Mouse (Mus musculus) hindbrain, embryonic 11.5 days (tissue): ENCODE results near the gene Tmem117. TPM values are rescaled to one million over a fixed set of nuclear protein-coding genes. Genes with fewer than 3 reads are reported as not detected.

ENCODE experiments used
- ATAC-seq: fragments of 200-750 bp; cut with Nextera tagmentation; 2 replicates; pipeline ENCODE4 v1.8.0; 2017; ENCODE audit warnings: mild to moderate bottlenecking, moderate TSS enrichment, moderate library complexity; ENCODE audit not compliant: low FRiP score
- DNase-seq: peaks from one replicate; pipeline ENCODE4 v3.0.0-alpha.2; 2015; ENCODE audit warnings: low spot score
- H3K27ac ChIP-seq: fragments of 300-500 bp; sonication (generic); 2 replicates; pipeline ENCODE4 v1.5.1; 2014; ENCODE audit warnings: mild to moderate bottlenecking, low read depth, low read length
- H3K27me3 ChIP-seq: fragments of 300-500 bp; sonication (generic); 2 replicates; pipeline ENCODE4 v1.6.1; 2014; ENCODE audit warnings: mild to moderate bottlenecking, low read length, moderate library complexity, mixed read lengths; ENCODE audit not compliant: control insufficient read depth, insufficient read depth
- H3K36me3 ChIP-seq: fragments of 300-500 bp; sonication (generic); 2 replicates; pipeline ENCODE4 v1.6.1; 2014; ENCODE audit warnings: mild to moderate bottlenecking, low read length, moderate library complexity, mixed read lengths; ENCODE audit not compliant: control insufficient read depth, insufficient read depth
- H3K4me1 ChIP-seq: fragments of 300-500 bp; sonication (generic); replicated peaks from 2 replicates; pipeline ENCODE4 v1.6.1; 2014; ENCODE audit warnings: low read length, mixed read lengths; ENCODE audit not compliant: control insufficient read depth, insufficient read depth
- H3K4me2 ChIP-seq: fragments of 300-500 bp; sonication (generic); replicated peaks from 2 replicates; pipeline ENCODE4 v1.6.1; 2014; ENCODE audit warnings: mild to moderate bottlenecking, low read depth, low read length
- H3K4me3 ChIP-seq: fragments of 300-500 bp; sonication (generic); 2 replicates; pipeline ENCODE4 v1.5.1; 2014; ENCODE audit warnings: low read depth, low read length
- H3K9ac ChIP-seq: fragments of 300-500 bp; sonication (generic); 2 replicates; pipeline ENCODE4 v1.6.1; 2014; ENCODE audit warnings: low read depth, low read length
- H3K9me3 ChIP-seq: fragments of 300-500 bp; sonication (generic); 2 replicates; pipeline ENCODE4 v1.6.1; 2016; ENCODE audit warnings: low read length; ENCODE audit not compliant: control insufficient read depth
- WGBS: fragments of 180-500 bp; shearing (Covaris S2); extraction: QIAGEN DNeasy Blood & Tissue Kit; methylation state at CpG from one replicate; pipeline ENCODE4 v1.1.7; 2014; 5-methylcytosine and 5-hydroxymethylcytosine counted together
- polyA plus RNA-seq: library from polyadenylated mRNA; unstranded; fragments of >200 nt; fragmentation: Nextera tagmentation; extraction: Ambion mirVana; gene quantifications from 2 replicates; pipeline ENCODE4 v1.2.1, GENCODE M21; 2014

Gene Tmem117
- polyA plus RNA-seq, 1 experiment from 2014 or later = 3.3 TPM

DNA sequence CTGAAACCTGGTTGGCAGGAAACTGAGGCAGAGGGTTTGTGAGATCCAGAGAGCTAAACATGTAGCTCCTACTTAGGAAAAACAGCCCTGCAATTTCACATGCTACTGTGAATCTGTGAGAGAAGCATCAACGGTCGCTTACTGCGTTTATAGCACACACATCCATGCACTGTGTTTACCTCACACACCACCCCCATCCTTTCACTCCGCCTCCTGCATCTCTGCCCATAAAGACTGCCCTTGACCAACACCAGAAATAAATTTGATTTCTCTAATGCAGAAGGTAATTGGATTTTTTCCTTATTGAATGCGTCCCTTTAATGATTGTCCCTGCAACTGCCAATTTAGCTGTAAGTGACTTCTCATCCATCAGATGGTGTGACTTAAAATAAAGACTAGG lies 299.0 kb downstream of the Tmem117 start:
- H3K9me3 ChIP-seq = no peaks in the 10 kb centered on the region
- H3K27ac ChIP-seq = peak overlapping the region; percentile 62; the same call in 1 of the 2 replicates
- 76% methylated on average over 5 of the region's 5 CpGs for WGBS
- no peaks in the 10 kb centered on the region for H3K4me1 ChIP-seq
- DNase-seq = no peak
- H3K9ac ChIP-seq = no peak overlapping the region
- ATAC-seq = no peak
- H3K27me3 ChIP-seq = no peaks in the 10 kb centered on the region
- H3K4me3 ChIP-seq = no peak overlapping the region
- no peaks in the 10 kb centered on the region for H3K36me3 ChIP-seq
- no peak overlapping the region for H3K4me2 ChIP-seq

DNA sequence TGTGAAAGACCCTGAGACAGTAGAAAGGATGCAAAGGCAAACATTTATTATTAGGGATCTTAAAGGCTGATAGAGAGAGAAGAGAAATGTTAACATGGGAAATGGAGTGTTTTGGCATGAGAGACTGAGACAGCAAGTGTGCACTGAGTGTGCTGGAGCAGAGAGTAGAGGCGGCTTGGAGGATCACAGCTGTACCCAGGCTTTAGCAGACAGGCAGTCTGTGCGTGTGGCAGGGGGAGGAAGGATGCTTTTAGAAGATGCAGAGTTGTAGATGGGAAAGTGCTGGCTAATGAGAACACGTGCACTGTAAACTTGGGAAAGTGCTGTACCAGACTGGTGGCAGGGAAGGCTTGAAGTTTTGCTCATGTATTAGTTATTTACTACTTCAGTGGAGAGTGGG lies 301.7 kb downstream of the Tmem117 start:
- Histone ChIP-seq H3K9me3 (no peaks in the 10 kb centered on the region), H3K27ac (no peak overlapping the region), H3K36me3 (no peaks in the 10 kb centered on the region), H3K4me2 (no peak overlapping the region), H3K9ac (no peak overlapping the region), H3K27me3 (no peaks in the 10 kb centered on the region), H3K4me1 (no peaks in the 10 kb centered on the region), H3K4me3 (no peak overlapping the region)
- DNase-seq (no peak), ATAC-seq (no peak)
- 62% methylated on average over 3 of the region's 3 CpGs for WGBS

DNA sequence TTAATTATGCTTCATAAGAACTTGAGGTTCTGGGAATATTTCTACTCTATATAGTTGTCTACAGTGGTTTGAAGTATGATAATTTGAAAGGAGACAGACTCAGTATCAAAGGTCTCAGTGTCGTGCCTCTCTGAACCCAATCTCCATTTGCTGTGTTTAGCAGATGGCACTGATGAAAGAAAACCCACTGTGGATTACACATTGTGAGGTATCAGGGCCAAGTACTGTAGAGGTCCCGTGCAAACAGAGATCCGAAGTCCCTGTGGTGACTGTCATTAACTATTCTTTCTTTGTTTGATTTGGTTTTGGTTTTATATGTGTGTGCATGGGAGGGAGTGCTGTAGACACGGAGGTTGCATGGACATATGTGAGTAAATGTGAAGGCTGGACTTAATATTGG lies 304.0 kb downstream of the Tmem117 start:
- Histone ChIP-seq H3K4me1 (no peaks in the 10 kb centered on the region), H3K9ac (no peak overlapping the region), H3K27ac (no peak overlapping the region), H3K27me3 (no peaks in the 10 kb centered on the region), H3K4me2 (no peak overlapping the region), H3K36me3 (no peaks in the 10 kb centered on the region), H3K9me3 (no peaks in the 10 kb centered on the region), H3K4me3 (no peak overlapping the region)
- DNase-seq (no peak), ATAC-seq (peak; percentile 49; the same call in 1 of the 2 replicates)
- 77% methylated on average over 4 of the region's 4 CpGs for WGBS

DNA sequence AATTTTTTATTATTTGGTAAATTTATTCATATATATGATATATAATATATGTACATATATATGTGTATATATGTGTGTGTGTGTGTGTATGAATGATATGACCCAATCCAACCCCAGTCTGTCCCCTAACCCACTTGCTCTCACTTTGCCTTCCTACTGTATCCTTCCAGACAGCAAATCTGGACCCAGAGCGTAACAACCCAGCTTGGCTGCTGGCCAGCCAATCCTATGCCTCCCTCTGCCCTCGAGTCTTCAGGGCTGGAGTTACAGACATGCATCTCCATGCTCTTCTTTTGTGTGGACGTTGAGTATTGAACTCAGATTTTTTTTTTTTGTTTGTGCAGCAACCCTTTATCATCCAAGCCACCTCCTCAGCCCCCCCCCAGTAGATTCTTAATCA lies 304.4 kb downstream of the Tmem117 start:
- Histone ChIP-seq H3K36me3 (no peaks in the 10 kb centered on the region), H3K27me3 (no peaks in the 10 kb centered on the region), H3K4me2 (no peak overlapping the region), H3K9ac (no peak overlapping the region), H3K4me1 (no peaks in the 10 kb centered on the region), H3K4me3 (no peak overlapping the region), H3K27ac (no peak overlapping the region), H3K9me3 (no peaks in the 10 kb centered on the region)
- WGBS = 68% methylated on average over 3 of the region's 3 CpGs
- DNase-seq = no peak
- no peak for ATAC-seq

DNA sequence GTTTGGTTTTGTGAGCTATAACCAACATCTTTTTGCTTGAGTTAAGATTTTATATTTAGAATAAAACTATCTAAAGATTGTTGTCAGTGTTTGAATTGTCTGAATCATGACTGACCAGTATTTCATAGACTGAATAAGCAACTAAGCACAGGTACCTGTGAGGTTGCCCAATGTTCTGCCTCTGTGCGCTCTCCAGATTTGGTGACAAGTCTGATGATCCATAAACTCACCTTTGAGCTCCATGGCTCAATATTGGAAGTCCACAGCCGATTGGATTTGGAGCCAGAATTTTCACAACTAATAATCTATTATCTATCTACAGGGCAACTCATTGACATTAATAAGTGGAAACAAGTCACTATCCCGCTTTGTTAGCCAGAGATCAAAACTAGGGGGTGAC lies 312.9 kb downstream of the Tmem117 start:
- no peak overlapping the region for H3K27ac ChIP-seq
- ATAC-seq = no peak
- H3K4me2 ChIP-seq = no peak overlapping the region
- H3K27me3 ChIP-seq = no peaks in the 10 kb centered on the region
- WGBS = 92% methylated on average over 3 of the region's 3 CpGs
- DNase-seq = no peak
- H3K9me3 ChIP-seq = no peaks in the 10 kb centered on the region
- H3K4me3 ChIP-seq = no peak overlapping the region
- no peak overlapping the region for H3K9ac ChIP-seq
- H3K36me3 ChIP-seq = no peaks in the 10 kb centered on the region
- no peaks in the 10 kb centered on the region for H3K4me1 ChIP-seq

DNA sequence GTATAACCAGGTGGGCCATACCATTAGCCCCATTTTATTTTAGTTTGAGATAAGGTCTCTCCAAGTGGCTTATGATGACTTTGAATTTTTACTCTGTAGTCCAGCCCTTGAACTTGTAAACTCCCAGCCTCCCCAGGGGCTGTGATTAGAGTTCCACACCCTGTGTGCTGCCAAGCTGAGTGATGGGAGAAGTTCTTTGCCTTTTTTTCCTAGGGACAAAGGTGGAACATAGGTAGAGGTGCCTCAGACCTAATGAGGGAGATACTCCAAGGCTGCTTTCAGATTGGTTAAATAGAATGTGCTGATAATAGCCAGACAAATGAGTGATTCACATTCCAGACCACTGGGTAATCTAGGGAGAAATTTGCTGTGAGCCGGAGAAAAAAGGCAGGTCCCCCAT lies 313.4 kb downstream of the Tmem117 start:
- DNase-seq (no peak), ATAC-seq (no peak)
- WGBS = 52% methylated on average over 1 of the region's 1 CpGs
- no peak overlapping the region for H3K9ac ChIP-seq
- no peaks in the 10 kb centered on the region for H3K4me1 ChIP-seq
- H3K9me3 ChIP-seq = no peaks in the 10 kb centered on the region
- H3K4me2 ChIP-seq = no peak overlapping the region
- no peaks in the 10 kb centered on the region for H3K27me3 ChIP-seq
- no peak overlapping the region for H3K4me3 ChIP-seq
- no peaks in the 10 kb centered on the region for H3K36me3 ChIP-seq
- H3K27ac ChIP-seq = no peak overlapping the region

DNA sequence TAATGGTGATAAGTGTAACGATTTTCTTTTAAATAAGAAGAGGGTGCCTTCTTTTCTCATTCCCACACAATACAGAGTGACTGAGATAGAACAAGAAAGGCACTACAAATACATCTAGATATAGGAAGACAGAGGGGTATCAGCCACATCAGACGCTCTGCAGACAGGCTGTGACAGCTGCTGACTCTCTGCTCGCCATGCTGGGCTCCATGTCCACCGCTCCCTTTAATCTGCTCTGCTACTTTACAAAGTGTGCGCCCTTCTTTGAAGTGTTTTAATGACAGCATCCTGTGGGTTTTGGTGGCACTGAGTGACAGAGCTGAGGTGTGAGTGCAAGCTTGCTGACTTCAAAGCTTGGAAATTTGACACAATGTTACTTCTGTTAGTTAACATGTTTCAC lies 314.9 kb downstream of the Tmem117 start:
- Histone ChIP-seq H3K36me3 (no peaks in the 10 kb centered on the region), H3K9me3 (no peaks in the 10 kb centered on the region), H3K4me1 (no peaks in the 10 kb centered on the region), H3K4me2 (no peak overlapping the region), H3K9ac (no peak overlapping the region), H3K4me3 (no peak overlapping the region), H3K27ac (no peak overlapping the region), H3K27me3 (no peaks in the 10 kb centered on the region)
- ATAC-seq (no peak), DNase-seq (no peak)
- WGBS = 76% methylated on average over 5 of the region's 5 CpGs

DNA sequence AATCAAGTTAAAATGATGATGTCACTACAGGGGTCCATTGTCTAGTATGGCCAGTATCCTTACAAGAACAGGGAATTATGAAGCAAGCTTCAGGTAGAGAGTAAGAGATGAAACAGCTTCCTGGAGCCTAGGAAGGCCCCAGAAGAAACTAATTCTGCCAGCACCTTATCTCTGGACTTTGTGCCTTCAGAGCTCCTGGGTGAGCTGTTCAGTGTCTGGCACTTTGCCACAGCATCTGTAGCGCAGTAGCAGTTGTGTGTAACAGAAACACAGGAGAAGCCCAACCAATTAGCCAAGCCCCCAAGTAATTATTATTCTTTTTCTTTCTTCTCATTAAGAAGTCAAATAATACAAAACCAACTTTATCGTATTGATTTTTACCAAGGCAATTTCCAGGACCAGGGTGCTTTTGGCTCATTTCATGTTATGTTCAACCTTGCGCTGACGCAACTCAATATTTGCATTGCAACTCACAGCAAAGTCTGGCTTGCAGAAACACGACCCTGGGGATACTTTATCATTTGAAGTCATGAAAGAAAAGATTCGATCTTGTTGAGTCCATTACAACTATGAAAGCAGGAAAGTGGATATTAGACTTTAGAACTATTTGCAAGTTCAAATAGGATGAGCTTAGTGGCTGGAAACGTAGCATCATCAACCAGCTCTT lies 322.5 kb downstream of the Tmem117 start:
- ATAC-seq (no peak), DNase-seq (no peak)
- Histone ChIP-seq H3K9me3 (no peaks in the 10 kb centered on the region), H3K4me2 (no peak overlapping the region), H3K4me1 (no peaks in the 10 kb centered on the region), H3K27me3 (no peaks in the 10 kb centered on the region), H3K27ac (no peak overlapping the region), H3K9ac (no peak overlapping the region), H3K4me3 (no peak overlapping the region), H3K36me3 (no peaks in the 10 kb centered on the region)
- WGBS = 93% methylated on average over 7 of the region's 7 CpGs

DNA sequence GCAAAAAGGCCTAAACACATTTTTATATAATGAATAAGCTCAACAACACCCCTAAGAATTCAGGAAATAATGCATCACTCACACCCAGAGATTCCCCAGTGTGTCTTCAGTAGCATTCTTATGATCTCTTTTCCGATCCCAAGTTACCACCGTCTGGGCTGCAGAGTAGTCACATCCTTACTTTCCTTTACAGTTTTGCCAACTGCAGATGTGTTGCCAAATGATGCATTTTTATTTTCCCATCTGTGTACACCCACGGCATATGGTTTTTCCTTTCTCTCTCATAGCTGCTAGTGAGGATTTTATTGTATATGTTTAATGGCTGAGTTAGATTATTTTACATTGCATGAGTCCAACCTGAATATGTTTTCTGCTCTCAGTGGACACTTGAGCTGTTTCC lies 327.7 kb downstream of the Tmem117 start:
- DNase-seq = no peak
- whole genome bisulfite sequencing = 86% methylated on average over 3 of the region's 3 CpGs

More for the DNA sequence above, 327.7 kb downstream of the Tmem117 start:
- no peak for ATAC-seq
- H3K36me3 ChIP-seq = no peaks in the 10 kb centered on the region
- H3K4me1 ChIP-seq = no peaks in the 10 kb centered on the region
- no peaks in the 10 kb centered on the region for H3K27me3 ChIP-seq
- H3K4me2 ChIP-seq = no peak overlapping the region
- H3K4me3 ChIP-seq = no peak overlapping the region
- no peaks in the 10 kb centered on the region for H3K9me3 ChIP-seq
- no peak overlapping the region for H3K9ac ChIP-seq
- no peak overlapping the region for H3K27ac ChIP-seq
